Mouse (Mus musculus) kidney, postnatal 25 days (tissue): ENCODE results near the gene Ptpn4.

Experiments
- DNase-seq, 2 experiments: peaks; one replicate each; pipeline ENCODE4 v3.0.0; 2021; ENCODE audit warnings: mixed read lengths in 2 of 2

The Ptpn4 gene

DNA sequence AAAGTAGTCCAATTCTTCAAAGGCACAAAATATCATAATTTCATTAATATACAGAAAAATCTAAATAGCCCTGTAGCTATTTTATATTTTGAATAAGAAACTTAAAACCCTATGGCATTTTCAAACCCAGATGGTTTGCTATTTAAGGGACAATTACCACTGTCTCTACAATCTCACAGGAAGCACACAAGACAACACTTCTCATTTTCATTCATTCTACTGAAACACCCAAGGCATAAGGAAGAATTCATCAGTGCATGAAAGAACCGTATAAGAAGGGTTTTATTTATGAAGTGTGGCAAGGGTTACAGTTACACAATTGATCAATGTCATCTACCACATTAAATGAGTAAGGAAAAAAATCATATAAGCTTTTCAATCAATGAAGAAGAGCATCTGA, 32.8 kb downstream of the Ptpn4 start:
- no peak for DNase-seq

DNA sequence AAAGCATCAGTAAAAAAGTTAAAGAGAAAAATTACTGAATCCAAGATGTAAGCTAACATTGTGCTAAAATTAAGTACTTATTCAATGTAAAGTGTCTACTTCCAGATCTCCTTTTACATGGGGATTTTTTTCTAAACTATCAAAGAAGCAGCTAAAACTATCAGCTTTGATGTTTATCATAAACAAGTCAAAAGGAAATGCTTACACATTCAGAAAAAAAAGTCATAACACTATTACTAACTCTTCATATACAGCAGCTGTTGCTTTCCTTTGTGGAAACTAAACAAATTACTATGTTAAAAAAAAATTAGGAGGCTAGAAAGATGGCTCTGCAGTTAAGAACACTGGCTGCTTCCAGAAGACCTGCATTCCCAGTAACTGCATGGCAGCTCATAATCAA, 42.2 kb downstream of the Ptpn4 start:
- no peak for DNase-seq

DNA sequence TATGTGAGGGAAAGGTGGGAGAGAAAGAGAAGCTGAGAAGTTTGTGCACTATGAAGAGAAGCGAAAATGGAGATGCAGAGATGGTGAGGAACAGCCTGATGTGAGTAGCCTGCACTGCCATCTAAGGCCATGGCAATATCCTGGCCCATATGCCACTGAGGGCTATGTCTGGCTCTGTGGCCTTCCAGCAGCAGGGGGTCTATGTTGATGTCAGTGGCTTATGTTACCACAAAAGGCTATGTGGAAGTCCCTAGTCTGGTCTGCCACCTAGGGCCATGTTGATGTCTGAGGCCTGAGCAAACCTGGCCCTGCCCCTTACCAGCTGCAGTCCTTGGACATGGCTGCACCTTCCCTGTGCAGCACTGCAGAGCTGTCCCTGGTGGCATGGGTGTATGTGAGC, 43.1 kb downstream of the Ptpn4 start:
- no peak for DNase-seq

DNA sequence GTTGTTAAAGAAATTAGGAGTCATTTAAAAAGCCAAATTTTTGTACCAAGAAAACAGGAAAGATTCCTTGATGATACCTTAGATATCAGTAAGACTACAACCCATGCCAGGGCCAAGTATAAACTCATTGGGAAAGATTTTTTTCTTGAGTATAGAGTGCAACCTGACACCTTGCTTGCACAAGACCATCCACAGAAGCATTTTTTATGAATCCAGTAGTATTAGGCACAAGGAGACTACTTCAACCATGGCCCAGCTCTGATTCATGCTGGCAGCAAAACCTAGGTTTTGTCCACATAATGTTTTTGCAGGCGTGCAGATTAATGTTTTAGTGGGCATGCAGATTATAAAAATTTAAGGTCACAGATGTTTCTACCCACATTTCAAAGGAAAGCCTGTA, 46.8 kb downstream of the Ptpn4 start:
- DNase-seq = no peak

DNA sequence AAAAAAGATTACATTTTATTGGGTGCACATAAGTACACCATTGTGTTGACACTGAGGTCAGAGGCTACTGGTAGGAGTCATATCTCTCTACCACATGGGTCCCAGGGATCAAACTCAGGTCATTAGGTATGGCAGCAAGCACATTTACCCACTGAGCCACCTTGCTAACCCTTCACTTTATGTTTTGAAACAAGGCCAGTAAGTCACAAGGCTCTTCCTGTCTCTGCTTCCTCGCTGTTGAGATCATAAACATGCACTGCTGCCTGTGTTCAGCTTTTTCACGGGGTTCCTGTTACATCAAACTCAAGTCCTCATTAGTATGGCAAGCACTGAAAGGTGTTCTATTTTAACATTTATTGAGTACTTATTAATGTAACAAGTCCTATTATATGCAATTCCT, 61.5 kb downstream of the Ptpn4 start:
- no peak for DNase-seq

DNA sequence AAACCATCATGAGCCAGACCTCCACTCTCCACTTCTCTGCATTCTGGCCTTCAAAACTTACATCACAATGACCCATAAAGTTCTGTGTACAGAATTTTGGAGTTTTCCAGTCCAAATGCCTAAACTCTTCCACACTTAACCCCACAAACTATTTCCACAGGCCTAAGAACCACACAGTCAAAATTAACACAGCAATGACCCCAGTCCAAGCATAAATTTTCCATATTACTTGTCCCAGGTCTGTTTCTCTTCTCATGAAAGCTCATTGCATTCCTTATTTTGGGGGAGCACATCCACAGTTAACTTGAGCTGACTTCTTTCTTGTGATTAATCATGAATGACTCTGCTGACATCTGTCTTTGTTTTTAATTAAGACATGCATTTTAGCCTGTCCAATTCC, 101.7 kb downstream of the Ptpn4 start:
- no peak for DNase-seq

DNA sequence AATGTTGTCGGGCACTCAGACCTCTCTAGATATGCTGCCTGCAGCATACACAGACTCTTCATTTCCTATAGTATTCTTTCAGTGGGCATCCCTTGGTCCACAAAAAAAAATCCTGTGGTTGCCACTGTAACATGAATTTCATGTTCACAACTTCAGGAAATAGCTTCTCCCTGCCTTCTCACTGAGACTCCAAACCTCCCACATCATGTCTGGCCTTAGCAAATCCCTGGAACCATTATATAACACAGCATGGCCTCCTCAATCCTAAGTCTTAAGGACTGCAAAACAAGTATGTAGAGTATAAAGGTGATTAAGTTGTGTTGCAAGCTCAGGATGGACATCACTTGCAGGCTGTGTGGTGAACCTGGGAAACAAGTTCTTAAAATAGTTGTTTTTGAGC, 102.6 kb downstream of the Ptpn4 start:
- DNase-seq = no peak

DNA sequence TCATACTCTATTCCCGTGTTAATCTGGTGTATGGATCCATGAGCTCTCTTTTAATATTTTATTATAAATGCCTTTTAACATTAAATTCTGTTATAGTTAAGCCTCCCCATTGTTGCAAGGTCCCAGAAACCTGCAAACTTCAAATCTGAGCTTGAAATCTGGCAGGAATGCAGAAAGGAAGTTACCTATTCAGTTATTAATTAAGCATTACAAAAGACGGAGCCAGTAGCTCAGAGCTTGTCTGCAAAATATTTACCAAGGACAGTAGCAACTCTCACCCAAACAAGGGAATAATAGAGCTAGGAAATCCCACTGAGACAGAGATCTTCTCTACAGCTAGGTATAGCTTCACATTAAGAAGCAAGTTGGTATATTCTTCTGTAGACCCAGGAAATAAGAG, 106.2 kb downstream of the Ptpn4 start:
- no peak for DNase-seq

DNA sequence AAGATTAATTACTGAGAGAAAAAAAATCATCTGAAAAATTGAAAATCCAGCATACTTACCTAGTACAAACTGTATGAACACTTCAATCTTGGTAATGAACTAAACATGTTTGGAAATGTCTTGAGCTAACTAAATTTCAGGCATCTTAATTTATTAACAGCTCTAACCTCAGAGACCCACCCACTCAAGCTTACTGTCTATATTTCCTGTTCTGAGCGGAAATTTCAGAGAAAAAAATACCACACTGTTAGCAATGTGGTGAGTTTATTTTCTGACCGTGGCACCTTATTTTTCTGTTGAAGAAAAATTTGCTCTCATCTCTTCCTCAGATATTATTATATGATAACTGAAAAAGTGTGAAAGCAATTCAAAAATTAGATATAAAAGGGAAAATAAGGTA, 124.4 kb downstream of the Ptpn4 start:
- DNase-seq = no peak

DNA sequence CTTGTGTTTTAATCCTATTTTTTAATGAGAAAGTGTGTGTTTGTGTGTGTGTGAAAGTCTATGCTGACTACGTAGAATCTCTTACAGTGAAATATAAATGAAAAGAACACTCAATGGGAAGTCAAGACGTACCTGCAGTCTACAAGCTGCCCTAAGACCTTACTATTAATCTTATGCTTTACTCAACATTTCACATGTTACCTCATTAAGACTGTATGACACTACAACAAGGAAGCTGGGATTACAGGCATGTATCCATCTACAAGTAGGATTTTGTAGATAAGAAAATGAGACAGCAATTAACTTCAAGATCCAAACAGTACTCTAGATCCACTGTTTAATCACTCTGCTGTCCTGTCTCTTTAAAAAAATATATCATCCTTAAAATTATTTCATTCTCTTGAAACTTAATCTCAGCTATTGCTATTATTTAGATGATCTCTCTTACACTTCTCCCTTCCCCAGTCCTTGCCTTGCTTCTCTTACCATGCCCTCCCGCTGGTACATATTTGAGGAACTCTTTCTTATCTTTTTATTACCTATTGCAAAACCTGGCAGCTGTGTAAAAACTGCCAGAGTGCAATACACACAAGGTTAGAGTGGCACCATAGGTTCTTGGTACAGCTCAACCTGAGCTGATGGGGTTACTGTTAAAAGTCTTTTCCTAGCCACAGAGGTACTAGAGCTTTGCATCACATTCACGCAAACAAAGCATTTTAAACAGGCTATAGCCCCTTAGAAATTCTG, 130.8 kb downstream of the Ptpn4 start:
- DNase-seq = no peak

DNA sequence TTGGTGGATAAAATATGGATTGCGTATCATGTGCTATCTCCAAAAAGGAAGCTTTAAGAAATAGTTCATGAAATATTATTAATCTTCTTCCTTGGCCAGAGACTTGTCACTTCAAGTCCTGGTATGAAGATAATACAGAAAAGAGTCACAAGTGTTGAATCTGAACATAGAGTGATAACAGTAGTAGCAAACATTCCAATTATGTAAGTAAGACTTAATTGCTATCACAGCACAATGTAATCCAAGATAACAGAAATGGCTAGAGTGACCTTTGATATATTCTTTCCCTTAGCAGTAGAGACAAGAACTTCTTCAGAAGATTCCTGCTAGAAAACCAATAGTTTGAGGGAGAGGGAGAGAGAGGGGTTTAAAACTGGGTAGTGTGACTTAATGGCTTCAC, 140.6 kb downstream of the Ptpn4 start:
- DNase-seq = no peak

DNA sequence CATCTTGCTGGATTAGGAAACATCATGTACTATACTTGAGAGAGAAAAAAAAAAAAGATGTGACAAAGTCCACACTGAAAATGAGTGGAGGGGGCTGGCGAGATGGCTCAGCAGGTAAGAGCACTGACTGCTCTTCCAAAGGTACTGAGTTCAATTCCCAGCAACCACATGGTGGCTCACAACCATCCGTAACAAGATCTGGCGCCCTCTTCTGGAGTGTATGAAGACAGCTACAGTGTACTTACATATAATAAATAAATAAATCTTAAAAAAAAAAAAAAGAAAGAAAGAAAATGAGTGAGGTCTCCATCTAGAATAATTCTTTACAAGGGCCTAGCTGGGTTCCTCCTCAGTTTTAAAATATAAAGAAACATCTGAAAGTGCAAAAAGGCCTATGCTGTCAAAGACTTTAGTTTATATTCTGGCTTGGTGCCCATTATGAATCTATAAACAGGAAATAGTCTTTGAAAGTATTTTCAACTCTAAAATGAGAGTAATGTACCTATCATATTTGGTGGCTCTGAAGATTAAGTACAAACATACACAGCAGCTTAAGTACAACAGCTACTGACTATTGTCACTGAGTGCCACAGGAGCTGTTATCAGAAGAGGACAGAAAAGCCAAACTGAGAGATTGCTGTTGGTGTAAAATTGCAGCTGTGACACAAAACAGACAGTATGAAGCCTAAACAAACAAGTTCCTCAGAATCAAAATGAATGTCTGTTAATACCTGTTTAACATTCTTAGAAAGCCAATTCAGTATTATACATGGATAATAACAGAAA, 151.4 kb downstream of the Ptpn4 start:
- DNase-seq = no peak

DNA sequence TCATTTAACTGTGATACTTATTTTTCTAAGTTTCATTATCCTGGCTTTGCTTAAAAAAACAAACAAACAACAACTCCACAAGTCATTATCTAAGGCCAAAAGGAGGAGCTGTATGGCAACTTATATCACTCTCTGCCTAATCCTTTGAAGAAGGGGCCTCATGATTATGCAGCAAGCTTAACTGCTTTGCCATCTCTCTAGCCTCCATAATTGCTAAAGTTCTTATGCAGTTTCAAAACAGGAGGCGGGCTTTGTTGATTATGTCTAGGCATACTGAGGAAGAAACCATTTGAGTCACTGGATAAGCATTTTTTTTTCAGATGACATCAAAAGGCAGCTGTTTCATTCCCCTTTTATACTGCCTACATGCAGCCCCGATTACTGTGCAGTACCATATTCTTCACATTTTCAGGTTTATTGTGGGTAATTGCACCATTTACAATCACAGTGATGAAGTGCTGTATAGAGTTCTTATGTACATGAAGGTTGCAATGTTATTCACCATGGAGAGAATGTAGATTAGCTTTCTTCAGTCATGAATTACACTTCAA, 155.7 kb downstream of the Ptpn4 start:
- no peak for DNase-seq

DNA sequence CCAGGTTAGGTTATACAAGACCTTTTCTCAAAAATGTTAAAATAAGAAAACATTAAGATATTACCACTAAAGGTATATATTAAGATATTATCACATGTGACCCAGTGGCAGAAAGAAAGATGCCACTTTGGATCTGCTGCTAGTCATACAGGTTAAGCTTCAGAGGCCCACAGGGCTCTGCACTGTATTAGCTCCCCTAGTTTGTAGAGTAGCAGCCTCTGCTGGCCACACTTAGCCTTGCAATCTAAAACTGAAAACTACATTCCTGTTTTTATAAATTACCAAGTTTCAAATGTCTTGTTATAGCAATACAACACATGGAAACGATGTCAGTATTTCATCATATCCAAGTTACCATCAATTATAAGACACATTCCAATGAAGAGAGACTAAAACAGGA, 162.4 kb downstream of the Ptpn4 start:
- peak; percentile 42 to 62 for DNase-seq

DNA sequence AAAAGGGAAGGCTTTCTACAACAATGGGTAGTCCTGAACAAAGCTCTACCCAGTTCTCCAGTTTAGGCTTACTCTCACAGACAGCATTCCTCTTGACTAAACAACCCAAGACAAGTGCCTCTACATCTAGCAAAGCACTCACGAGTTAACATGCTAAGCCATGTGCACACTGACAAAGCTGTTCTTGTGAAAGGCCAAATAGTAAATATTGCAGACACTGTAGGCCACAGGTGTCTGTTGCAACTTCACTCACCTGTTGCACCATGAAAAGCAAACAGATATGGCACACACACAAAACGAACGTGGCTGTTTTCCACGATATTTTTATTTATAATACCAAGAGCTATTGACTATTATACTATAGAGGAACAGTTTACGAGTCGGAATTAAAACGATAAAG, 170.5 kb downstream of the Ptpn4 start:
- DNase-seq = no peak

DNA sequence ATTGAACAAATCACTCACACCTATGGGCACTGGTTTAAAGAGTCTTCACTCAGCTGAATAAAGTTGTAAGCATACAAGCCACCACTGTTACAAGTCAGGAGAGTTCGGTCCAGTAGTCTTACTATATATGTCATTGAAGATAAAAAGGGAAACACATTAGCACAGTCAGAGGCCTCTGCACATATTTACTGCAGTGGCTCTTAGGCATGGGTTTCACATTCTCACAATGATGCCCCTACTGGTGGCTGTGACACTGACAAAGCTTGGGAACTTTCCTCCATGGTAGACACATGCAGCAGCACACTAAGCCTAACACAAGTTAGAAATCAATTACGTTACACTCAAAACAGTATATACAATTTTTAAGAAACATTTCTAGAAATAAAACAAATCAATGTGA, 183.1 kb downstream of the Ptpn4 start:
- DNase-seq = no peak

DNA sequence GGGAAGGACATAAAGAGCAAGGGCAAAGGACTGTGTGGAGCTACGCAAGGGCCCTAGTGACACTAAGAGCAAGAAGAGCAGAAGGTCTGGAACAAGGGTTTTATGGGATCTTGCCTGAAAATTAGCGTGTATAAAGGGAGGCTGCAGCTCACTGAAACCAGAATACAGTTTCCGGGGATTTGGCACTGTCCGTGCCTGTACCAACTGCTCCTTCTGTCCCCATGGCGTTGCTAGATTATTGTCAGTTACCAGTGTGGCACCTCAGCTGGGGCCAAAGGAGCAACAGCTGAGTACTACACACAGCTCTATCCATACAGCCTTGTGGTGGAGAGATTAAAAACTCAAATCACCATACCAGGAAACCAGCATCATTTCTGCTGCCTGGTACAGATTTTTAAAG, 187.0 kb downstream of the Ptpn4 start:
- no peak for DNase-seq

DNA sequence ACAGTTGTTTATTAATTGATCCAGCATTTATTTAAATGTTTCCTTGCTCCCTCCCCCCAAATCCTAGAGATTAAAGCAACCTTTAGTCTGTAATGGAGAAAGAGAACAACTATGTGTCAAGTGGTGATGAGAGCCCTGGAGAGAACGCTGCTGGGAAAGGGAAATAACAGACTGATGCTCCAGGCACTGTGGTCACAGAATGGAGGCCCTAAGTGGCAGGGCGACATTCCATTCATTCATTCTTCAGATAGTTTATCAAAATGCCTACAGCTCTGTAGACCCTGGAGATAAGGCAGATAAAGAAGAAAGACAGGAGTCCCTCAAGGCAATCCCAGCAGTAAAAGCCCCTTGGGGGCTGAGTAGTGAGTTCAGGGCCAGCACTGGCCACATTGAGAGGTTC, 187.8 kb downstream of the Ptpn4 start:
- DNase-seq = no peak

DNA sequence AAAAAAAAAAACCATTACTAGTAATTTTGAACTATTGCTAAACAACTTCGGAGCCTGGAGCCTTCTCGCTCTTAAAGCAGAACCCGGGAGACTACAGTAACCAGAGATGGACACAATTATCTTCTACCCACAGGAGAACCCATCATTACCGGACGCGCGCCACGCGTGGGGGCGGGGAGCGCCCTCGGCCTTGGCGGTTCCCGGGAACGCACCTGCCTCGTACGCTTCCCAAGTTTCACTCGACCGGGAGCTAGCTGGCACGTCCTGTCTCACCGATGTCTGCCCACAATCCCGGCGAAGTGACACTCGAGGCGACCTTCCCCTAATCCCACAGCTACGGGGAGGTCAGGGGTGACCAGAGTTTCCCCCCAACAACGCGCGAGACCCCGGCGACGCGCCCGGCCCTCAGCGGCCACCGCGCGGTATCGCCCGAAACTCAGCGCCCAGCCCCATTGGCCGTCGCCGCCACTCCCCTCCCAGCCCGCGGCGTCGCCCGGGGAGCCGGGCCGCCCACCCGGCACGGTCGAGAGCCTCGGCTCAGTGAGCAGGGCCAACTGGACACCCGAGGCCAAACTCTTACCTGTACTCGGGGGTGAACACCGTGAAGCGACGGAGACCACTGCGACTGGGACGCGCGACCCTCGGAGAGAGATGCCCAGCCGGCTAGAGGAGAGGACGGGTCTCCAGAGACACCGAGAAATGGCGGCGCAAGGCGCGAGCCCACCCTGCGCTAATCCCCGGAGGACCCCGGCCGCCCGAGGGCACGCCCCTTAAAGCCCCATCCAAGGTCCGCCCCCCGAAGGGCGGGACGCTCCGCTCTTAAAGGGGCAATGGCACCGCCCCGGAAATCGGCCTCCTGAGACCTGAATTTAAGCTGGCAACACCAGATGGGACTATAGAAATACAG, 189.0 kb downstream of the Ptpn4 start, which contains the start of gene Epb41l5:
Gene Epb41l5, minus strand, starts transcription at position 796 of the 907 bp plus-strand sequence.
- DNase-seq = peak; percentile 86 to 93

DNA sequence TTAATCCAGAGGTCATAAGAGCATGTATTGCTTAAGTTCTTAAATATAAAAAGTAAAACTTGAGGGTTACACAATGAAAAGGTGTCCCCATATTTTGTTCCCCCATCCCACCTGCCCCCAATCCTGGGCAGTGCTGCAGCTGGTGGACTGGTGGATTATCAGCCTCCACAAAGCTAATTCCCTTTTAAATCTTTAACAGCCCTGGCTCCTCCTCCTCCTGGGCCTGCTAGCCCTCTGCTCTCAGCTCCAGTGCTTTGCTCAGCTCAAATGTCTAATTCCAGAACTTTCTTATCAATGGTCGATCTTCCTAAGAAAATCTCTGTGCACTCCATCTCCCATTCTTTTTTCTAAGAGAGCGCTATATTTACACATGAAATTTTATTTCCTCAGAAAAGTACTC, 191.1 kb downstream of the Ptpn4 start:
- peak; percentile 52 to 71 for DNase-seq

DNA sequence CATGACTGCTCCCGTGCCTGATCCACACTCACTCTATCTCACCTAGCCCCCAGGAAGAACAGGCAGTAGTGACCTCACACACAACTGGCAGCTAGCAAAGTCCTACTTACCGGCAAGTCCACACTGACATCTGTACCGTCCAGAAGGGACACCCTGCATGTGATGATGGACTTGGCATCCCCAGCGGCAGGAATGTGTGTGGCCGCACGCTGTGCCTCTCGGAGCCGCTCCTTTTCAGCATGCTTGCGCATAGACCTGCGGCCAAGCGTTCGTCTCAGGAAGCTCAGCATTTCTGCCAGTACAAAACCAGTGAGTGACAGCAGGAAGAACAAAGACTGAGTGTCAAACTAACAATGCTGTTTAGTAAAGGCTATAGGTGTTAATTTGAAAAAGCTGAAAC, 195.0 kb downstream of the Ptpn4 start:
- peak; percentile 72 to 84 for DNase-seq

DNA sequence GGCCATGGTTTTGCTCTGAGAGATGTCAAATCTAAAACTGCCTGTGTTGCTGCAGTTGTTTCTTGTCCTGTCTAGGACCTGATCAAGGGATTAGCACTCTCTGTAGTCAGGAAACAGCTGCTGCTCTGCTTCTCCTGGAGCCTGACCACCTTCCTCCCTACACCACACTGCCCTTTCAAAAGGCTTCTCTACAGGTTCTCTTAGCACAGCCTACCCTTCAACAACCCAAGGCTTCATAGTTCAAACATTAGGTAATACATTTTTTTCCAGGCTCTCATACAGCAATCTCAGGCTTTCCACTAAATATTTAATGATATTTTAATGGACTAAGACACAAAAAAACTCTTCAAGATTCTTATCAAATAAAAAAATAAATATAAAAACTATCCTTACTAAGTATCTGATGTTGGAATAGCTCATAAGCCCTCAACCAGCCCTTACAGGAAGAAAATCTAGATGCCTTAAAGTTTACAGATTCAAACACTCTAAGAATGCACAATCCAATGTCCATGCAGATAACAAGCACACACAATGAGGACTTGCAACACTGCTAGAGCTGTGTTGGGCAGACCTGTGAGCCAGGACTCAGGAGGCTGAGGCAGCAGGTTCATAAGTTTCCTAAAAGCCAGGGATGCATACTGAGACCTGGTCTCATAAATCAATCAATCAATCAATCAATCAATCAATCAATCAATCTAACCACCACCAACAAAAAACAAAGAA, 196.2 kb downstream of the Ptpn4 start:
- DNase-seq = no peak
